Mouse (Mus musculus) MEL (cell line): ENCODE data around the gene Rapgef4. TPM values are rescaled to one million over a fixed set of nuclear protein-coding genes. Genes with fewer than 3 reads are reported as not detected.

Source experiments
- DNase-seq: peaks from one replicate; pipeline ENCODE4 v3.0.0; 2011; ENCODE audit warnings: low read depth, low spot score
- H3K27ac ChIP-seq: 2 replicates; pipeline ENCODE4 v1.5.1; 2012; ENCODE audit warnings: low read depth, mild to moderate bottlenecking, control low read depth, low read length, moderate library complexity; ENCODE audit not compliant: control insufficient read depth
- H3K27me3 ChIP-seq, 2 experiments: fragments of 150-350 bp in 1 of 2; sonication (generic) in 1 of 2; 2 replicates each; pipeline ENCODE4 v1.6.1; 2012; ENCODE audit warnings: low read length in 2 of 2, mild to moderate bottlenecking in 2 of 2, improper control_type of control experiment in 1 of 2, moderate library complexity in 1 of 2; ENCODE audit not compliant: insufficient read depth in 2 of 2, control insufficient read depth in 1 of 2
- H3K36me3 ChIP-seq, 2 experiments: 2 replicates each; pipeline ENCODE4 v1.6.1; 2012 to 2014; ENCODE audit warnings: low read length in 2 of 2, improper control_type of control experiment in 1 of 2, inconsistent platforms in 1 of 2, mild to moderate bottlenecking in 1 of 2; ENCODE audit not compliant: insufficient read depth in 2 of 2, control insufficient read depth in 1 of 2
- H3K4me1 ChIP-seq, 2 experiments: fragments of 150-350 bp in 1 of 2; sonication (generic) in 1 of 2; 2 replicates each; pipeline ENCODE4 v1.6.1; 2012; ENCODE audit warnings: low read length in 2 of 2, improper control_type of control experiment in 1 of 2, mild to moderate bottlenecking in 1 of 2; ENCODE audit not compliant: insufficient read depth in 2 of 2, control insufficient read depth in 1 of 2
- H3K4me3 ChIP-seq, 2 experiments: fragments of 150-350 bp in 1 of 2; sonication (generic) in 1 of 2; 2 replicates each; pipeline ENCODE4 v1.5.1; 2012; ENCODE audit warnings: low read depth in 2 of 2, low read length in 2 of 2, mild to moderate bottlenecking in 2 of 2, moderate library complexity in 2 of 2, control low read depth in 1 of 2, improper control_type of control experiment in 1 of 2; ENCODE audit not compliant: control insufficient read depth in 1 of 2, insufficient read depth in 1 of 2
- H3K79me2 ChIP-seq: 2 replicates; pipeline ENCODE4 v1.6.1; 2012; ENCODE audit warnings: mild to moderate bottlenecking, low read length, moderate library complexity; ENCODE audit not compliant: control insufficient read depth, poor library complexity, insufficient read depth
- H3K9ac ChIP-seq: 2 replicates; pipeline ENCODE4 v1.6.1; 2012; ENCODE audit warnings: low read depth, mild to moderate bottlenecking, control low read depth, low read length, moderate library complexity; ENCODE audit not compliant: control insufficient read depth, poor library complexity, severe bottlenecking
- H3K9me3 ChIP-seq: fragments of 150-350 bp; sonication (generic); replicated peaks from 2 replicates; pipeline ENCODE4 v1.6.1; 2012; ENCODE audit warnings: mild to moderate bottlenecking, low read length, improper control_type of control experiment, moderate library complexity; ENCODE audit not compliant: insufficient read depth
- BHLHE40 ChIP-seq: IDR thresholded peaks from 2 replicates; pipeline ENCODE4 v1.6.1; 2012; ENCODE audit warnings: low read depth, mild to moderate bottlenecking, inconsistent platforms, low read length, improper control_type of control experiment, borderline replicate concordance
- E2F4 ChIP-seq: IDR thresholded peaks from 2 replicates; pipeline ENCODE4 v1.6.1; 2011; ENCODE audit warnings: low read depth, low read length, improper control_type of control experiment, borderline replicate concordance
- EP300 ChIP-seq, 2 experiments: IDR thresholded peaks; 2 replicates each; pipeline ENCODE4 v1.6.1; 2011; ENCODE audit warnings: improper control_type of control experiment in 2 of 2, low read length in 2 of 2, low read depth in 1 of 2, mild to moderate bottlenecking in 1 of 2
- ETS1 ChIP-seq: IDR thresholded peaks from 2 replicates; pipeline ENCODE4 v1.6.1; 2012; ENCODE audit warnings: low read depth, mild to moderate bottlenecking, inconsistent platforms, low read length, improper control_type of control experiment, moderate library complexity
- GABPA ChIP-seq: IDR thresholded peaks from 2 replicates; pipeline ENCODE4 v1.6.1; 2012; ENCODE audit warnings: low read depth, mild to moderate bottlenecking, inconsistent platforms, low read length, improper control_type of control experiment, moderate library complexity
- MAX ChIP-seq: IDR thresholded peaks from 2 replicates; pipeline ENCODE4 v1.6.1; 2011; ENCODE audit warnings: low read length, improper control_type of control experiment
- MXI1 ChIP-seq: IDR thresholded peaks from 2 replicates; pipeline ENCODE4 v1.6.1; 2011; ENCODE audit warnings: mild to moderate bottlenecking, low read depth, low read length, improper control_type of control experiment
- MYB ChIP-seq: IDR thresholded peaks from 2 replicates; pipeline ENCODE4 v1.6.1; 2011; ENCODE audit warnings: mild to moderate bottlenecking, low read depth, low read length, improper control_type of control experiment
- MYC ChIP-seq: IDR thresholded peaks from 2 replicates; pipeline ENCODE4 v1.6.1; 2011; ENCODE audit warnings: low read depth, mild to moderate bottlenecking, low read length, improper control_type of control experiment, moderate library complexity
- NRF1 ChIP-seq: IDR thresholded peaks from 2 replicates; pipeline ENCODE4 v1.6.1; 2014; ENCODE audit warnings: low read depth, mild to moderate bottlenecking, inconsistent platforms, low read length, improper control_type of control experiment, moderate library complexity; ENCODE audit not compliant: poor library complexity, insufficient read depth, severe bottlenecking
- POLR2A ChIP-seq, 2 experiments: IDR thresholded peaks; 2 replicates each; pipeline ENCODE4 v1.6.1; 2011 to 2012; ENCODE audit warnings: low read length in 2 of 2, mild to moderate bottlenecking in 2 of 2, control low read depth in 1 of 2, improper control_type of control experiment in 1 of 2, low read depth in 1 of 2, moderate library complexity in 1 of 2; ENCODE audit not compliant: control insufficient read depth in 1 of 2, insufficient read depth in 1 of 2, poor library complexity in 1 of 2
- POLR2AphosphoS2 ChIP-seq: IDR thresholded peaks from 2 replicates; pipeline ENCODE4 v1.6.1; 2011; ENCODE audit warnings: low read length, improper control_type of control experiment
- RAD21 ChIP-seq: IDR thresholded peaks from 2 replicates; pipeline ENCODE4 v1.6.1; 2011; ENCODE audit warnings: mild to moderate bottlenecking, low read depth, low read length, improper control_type of control experiment
- RCOR1 ChIP-seq: IDR thresholded peaks from 2 replicates; pipeline ENCODE4 v1.6.1; 2012; ENCODE audit warnings: low read depth, mild to moderate bottlenecking, inconsistent platforms, low read length, improper control_type of control experiment
- SIN3A ChIP-seq: IDR thresholded peaks from 2 replicates; pipeline ENCODE4 v1.6.1; 2012; ENCODE audit warnings: low read length, improper control_type of control experiment, inconsistent platforms
- SMC3 ChIP-seq: IDR thresholded peaks from 2 replicates; pipeline ENCODE4 v1.6.1; 2011; ENCODE audit warnings: low read depth, low read length, improper control_type of control experiment
- TAL1 ChIP-seq: IDR thresholded peaks from 2 replicates; pipeline ENCODE4 v1.6.1; 2012; ENCODE audit warnings: mild to moderate bottlenecking, inconsistent platforms, low read length, moderate library complexity, mixed read lengths
- TBP ChIP-seq: IDR thresholded peaks from 2 replicates; pipeline ENCODE4 v1.8.0; 2011; ENCODE audit warnings: low read depth, low read length, improper control_type of control experiment
- USF1 ChIP-seq: IDR thresholded peaks from 2 replicates; pipeline ENCODE4 v1.6.1; 2014; ENCODE audit warnings: low read depth, mild to moderate bottlenecking, inconsistent platforms, low read length, improper control_type of control experiment, moderate library complexity
- ZKSCAN1 ChIP-seq: IDR thresholded peaks from 2 replicates; pipeline ENCODE4 v1.6.1; 2012; ENCODE audit warnings: low read depth, mild to moderate bottlenecking, inconsistent platforms, low read length, improper control_type of control experiment, moderate library complexity
- ZMIZ1 ChIP-seq: IDR thresholded peaks from 2 replicates; pipeline ENCODE4 v1.6.1; 2012; ENCODE audit warnings: low read depth, mild to moderate bottlenecking, inconsistent platforms, low read length, improper control_type of control experiment, moderate library complexity
- polyA plus RNA-seq, 2 experiments: library from polyadenylated mRNA; stranded (reverse) in 1 of 2; unstranded in 1 of 2; fragments of >175 nt in 1 of 2; fragments of >200 nt in 1 of 2; gene quantifications; 2 replicates each; pipeline versions ENCODE4 v1.2.1 to v1.2.4; 2012; ENCODE audit warnings: low replicate concordance in 2 of 2, low read depth in 1 of 2; ENCODE audit not compliant: insufficient read length in 2 of 2, insufficient read depth in 1 of 2, missing spikeins in 1 of 2
- total RNA-seq: library from RNA; depleted of rRNA; stranded (reverse); fragments of 300-350 nt; gene quantifications from 2 replicates; pipeline ENCODE4 v1.2.3, GENCODE M21; 2012

The Rapgef4 gene
- total and polyA plus RNA-seq, 3 experiments = not detected

DNA sequence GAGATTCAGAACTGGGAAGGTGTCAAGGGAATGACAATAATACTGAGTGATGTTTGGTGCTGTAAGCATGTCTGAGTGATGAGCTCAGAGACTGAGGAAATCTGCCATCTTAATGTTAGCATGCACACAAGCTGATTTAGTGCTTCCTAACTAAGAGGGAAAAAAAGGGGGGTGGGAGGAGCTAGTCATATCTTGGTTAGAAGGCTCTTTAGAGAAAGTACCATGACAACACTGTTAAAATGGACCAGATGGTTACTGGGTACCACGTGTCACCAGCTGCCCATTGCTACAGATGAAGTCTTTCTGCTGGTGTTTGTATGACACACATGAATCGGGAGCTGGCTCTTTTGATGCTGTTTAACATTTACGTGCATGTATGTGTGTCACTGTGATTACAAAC lies 155.0 kb downstream of the Rapgef4 start:
- TF ChIP-seq MYB (no peak), SMC3 (no peak), ETS1 (no peak), ZMIZ1 (no peak), MAX (no peak), USF1 (no peak)
- H3K9me3 ChIP-seq = no peaks in the 10 kb centered on the region
- H3K4me1 ChIP-seq = no peaks in the 10 kb centered on the region
- peaks cover 7 to 9% of the 10 kb centered on the region in 2 experiments for H3K27me3 ChIP-seq
- H3K36me3 ChIP-seq = no peaks in the 10 kb centered on the region
- no peak overlapping the region for H3K4me3 ChIP-seq
- H3K79me2 ChIP-seq = no peaks in the 10 kb centered on the region
- no peak for DNase-seq
- H3K27ac ChIP-seq = no peak overlapping the region
- H3K9ac ChIP-seq = no peak overlapping the region

- no peaks in the 10 kb centered on the region for H3K79me2 ChIP-seq
- peaks cover 7 to 9% of the 10 kb centered on the region in 2 experiments for H3K27me3 ChIP-seq
- H3K9ac ChIP-seq = no peak overlapping the region
- H3K27ac ChIP-seq = no peak overlapping the region
- TF ChIP-seq SIN3A (no peak), GABPA (no peak), BHLHE40 (no peak), USF1 (no peak), RCOR1 (no peak), EP300 (IDR thresholded peaks at IDR 0.05; ENCODE audit: low read depth in 1 of 2, low read length in 2 of 2) (no peak), MXI1 (no peak), MYC (no peak), SMC3 (no peak), POLR2AphosphoS2 (no peak), RAD21 (no peak), ZKSCAN1 (no peak), E2F4 (no peak), POLR2A (IDR thresholded peaks at IDR 0.05; ENCODE audit: control insufficient read depth in 1 of 2, insufficient read depth in 1 of 2, low read depth in 1 of 2, low read length in 2 of 2, poor library complexity in 1 of 2) (no peak), TAL1 (no peak), NRF1 (no peak), TBP (no peak)
- DNase-seq = no peak
- H3K4me3 ChIP-seq = no peak overlapping the region
- H3K36me3 ChIP-seq = no peaks in the 10 kb centered on the region
- no peaks in the 10 kb centered on the region for H3K9me3 ChIP-seq
- H3K4me1 ChIP-seq = no peaks in the 10 kb centered on the region
These were observed 155.6 kb downstream of the Rapgef4 start for GRCm38 (mm10) chr2:72136486-72137264.
